Comparison of ENCODE assay signal across 8 mouse cellular contexts in genomic region chr9:21320280-21320618, GRCm38 (mm10). TPM values are rescaled to one million over a fixed set of nuclear protein-coding genes. Genes with fewer than 3 reads are reported as not detected.
DNase-seq lines count a peak whose midpoint lies in the region; ATAC-seq and TF ChIP-seq lines count a peak whose summit lies in the region.

No protein-coding gene starts in this region.

- H3K36me3 ChIP-seq in kidney, embryonic 14.5 days (ENCODE audit: control insufficient read depth, insufficient read depth, low read length), result no peaks in the 10 kb centered on the region
- H3K36me3 ChIP-seq in hindbrain, embryonic 14.5 days (replicated peaks; ENCODE audit: control insufficient read depth, insufficient read depth), result no peaks in the 10 kb centered on the region
- H3K36me3 ChIP-seq in midbrain, embryonic 14.5 days (ENCODE audit: control insufficient read depth, insufficient read depth, low read length), result no peaks in the 10 kb centered on the region

- no peaks in the 10 kb centered on the region for H3K27me3 ChIP-seq in kidney, embryonic 14.5 days (ENCODE audit: control insufficient read depth, insufficient read depth, low read length)
- H3K27me3 ChIP-seq in hindbrain, embryonic 14.5 days (ENCODE audit: control insufficient read depth, insufficient read depth, low read length), result no peaks in the 10 kb centered on the region
- H3K27me3 ChIP-seq in midbrain, embryonic 14.5 days (ENCODE audit: control insufficient read depth, insufficient read depth, low read length), result no peaks in the 10 kb centered on the region

- no peak for TF ChIP-seq CTCF in bone marrow, adult 2 months (IDR thresholded peaks at IDR 0.05; ENCODE audit: control insufficient read depth, insufficient read depth, low read length)

- 25% methylated on average over 4 of the region's 4 CpGs for WGBS in kidney, embryonic 14.5 days
- 19% methylated on average over 4 of the region's 4 CpGs for WGBS in bone marrow, adult 2 months
- WGBS in hindbrain, embryonic 14.5 days, result 27% methylated on average over 4 of the region's 4 CpGs
- WGBS in midbrain, embryonic 14.5 days, result 17% methylated on average over 4 of the region's 4 CpGs

- peak overlapping the region; percentile 65 for H3K4me3 ChIP-seq in kidney, embryonic 14.5 days (ENCODE audit: low read length)
- H3K4me3 ChIP-seq in bone marrow, adult 2 months (replicated peaks; ENCODE audit: control insufficient read depth, low read depth, low read length), result peak overlapping the region; percentile 97
- peak overlapping the region; percentile 63 for H3K4me3 ChIP-seq in hindbrain, embryonic 14.5 days (replicated peaks; ENCODE audit: low read length)
- H3K4me3 ChIP-seq in midbrain, embryonic 14.5 days (replicated peaks; ENCODE audit: low read depth, low read length), result peak overlapping the region; percentile 77

- no peak for DNase-seq in kidney, postnatal 36 days
- DNase-seq in hindbrain, embryonic 14.5 days (ENCODE audit: low spot score), result no peak
- no peak for DNase-seq in midbrain, embryonic 14.5 days
- DNase-seq in urinary bladder, adult 18-20 months (ENCODE audit: low spot score in 2 of 2), result no peak
- no peak for DNase-seq in adrenal gland, postnatal 10 days
- no peak for DNase-seq in gastrocnemius, adult 18-20 months (ENCODE audit: low spot score)

- no peaks in the 10 kb centered on the region for H3K9me3 ChIP-seq in kidney, embryonic 14.5 days (ENCODE audit: control insufficient read depth, low read length)
- no peaks in the 10 kb centered on the region for H3K9me3 ChIP-seq in hindbrain, embryonic 14.5 days (ENCODE audit: control insufficient read depth, low read length)
- no peaks in the 10 kb centered on the region for H3K9me3 ChIP-seq in midbrain, embryonic 14.5 days (ENCODE audit: control insufficient read depth, low read length)

- peaks cover 9% of the 10 kb centered on the region for H3K4me1 ChIP-seq in kidney, embryonic 14.5 days (ENCODE audit: control insufficient read depth, insufficient read depth, low read length)
- peaks cover 13% of the 10 kb centered on the region; the same call in 1 of the 2 replicates for H3K4me1 ChIP-seq in bone marrow, adult 2 months (ENCODE audit: control insufficient read depth, insufficient read depth, low read length)
- H3K4me1 ChIP-seq in hindbrain, embryonic 14.5 days (replicated peaks; ENCODE audit: control insufficient read depth, insufficient read depth, low read length), result peaks cover 20% of the 10 kb centered on the region
- peaks cover 11% of the 10 kb centered on the region for H3K4me1 ChIP-seq in midbrain, embryonic 14.5 days (ENCODE audit: control insufficient read depth, insufficient read depth, low read length)

- 0 out of 2 replicates have a peak overlapping the region, but pooled peaks have one; percentile 61 for H3K9ac ChIP-seq in kidney, embryonic 14.5 days (ENCODE audit: low read depth, low read length)
- peak overlapping the region; percentile 65 for H3K9ac ChIP-seq in hindbrain, embryonic 14.5 days
- H3K9ac ChIP-seq in midbrain, embryonic 14.5 days (replicated peaks; ENCODE audit: low read length), result peak overlapping the region; percentile 77; the same call in 1 of the 2 replicates

- H3K4me2 ChIP-seq in kidney, embryonic 14.5 days (replicated peaks; ENCODE audit: low read depth, low read length), result peak overlapping the region; percentile 67
- peak overlapping the region; percentile 93 for H3K4me2 ChIP-seq in hindbrain, embryonic 14.5 days (replicated peaks)
- H3K4me2 ChIP-seq in midbrain, embryonic 14.5 days (ENCODE audit: low read length), result peak overlapping the region; percentile 93

- peak; percentile 39 for ATAC-seq in kidney, embryonic 14.5 days (ENCODE audit: low FRiP score, low TSS enrichment)
- ATAC-seq in hindbrain, embryonic 14.5 days (ENCODE audit: low FRiP score), result no peak; the same call in none of the 2 replicates
- ATAC-seq in midbrain, embryonic 14.5 days (ENCODE audit: low FRiP score, low TSS enrichment), result 0 out of 2 replicates have a peak, but pooled peaks have one; percentile 4

- H3K27ac ChIP-seq in kidney, embryonic 14.5 days (ENCODE audit: low read depth, low read length), result no peak overlapping the region
- H3K27ac ChIP-seq in bone marrow, adult 2 months (ENCODE audit: control insufficient read depth, insufficient read depth, low read depth, low read length, poor library complexity), result peak overlapping the region; percentile 85
- no peak overlapping the region for H3K27ac ChIP-seq in hindbrain, embryonic 14.5 days
- 0 out of 2 replicates have a peak overlapping the region, but pooled peaks have one; percentile 45 for H3K27ac ChIP-seq in midbrain, embryonic 14.5 days (replicated peaks; ENCODE audit: low read depth, low read length)

- TF ChIP-seq POLR2A in bone marrow, adult 2 months (IDR thresholded peaks at IDR 0.05; ENCODE audit: borderline replicate concordance, control insufficient read depth, low read depth, low read length), result no peak

RNA-seq across cellular contexts. Expression of gene Slc44a2, which starts 0.2 kb away (rescaled TPM):
- polyA plus RNA-seq in kidney, embryonic 14.5 days (2014; fragmentation: Nextera tagmentation; extraction: Ambion mirVana), result 46.2 and 80.5 TPM in 2 replicates
- 57.3 and 106 TPM in 2 replicates for polyA plus RNA-seq in bone marrow, adult 2 months (2011; ENCODE audit: insufficient read depth, insufficient read length, low replicate concordance, missing spikeins)
- 58.4 and 62.3 TPM in 2 replicates for polyA plus RNA-seq in hindbrain, embryonic 14.5 days (2014; fragmentation: Nextera tagmentation; extraction: Ambion mirVana)
- polyA plus RNA-seq in midbrain, embryonic 14.5 days (2014; fragmentation: Nextera tagmentation; extraction: Ambion mirVana), result 49.3 and 67.4 TPM in 2 replicates
- 10 to 100 TPM; 48.3 to 63.4 TPM for total RNA-seq in adrenal gland, postnatal 10 days (2021)
- total RNA-seq in gastrocnemius, adult 18-20 months (2021), result 100 to 1,000 TPM; 159 to 162 TPM

RNA-seq across cellular contexts. Expression of gene Ap1m2, which starts 8.1 kb away (rescaled TPM):
- 33.7 and 36.0 TPM in 2 replicates for polyA plus RNA-seq in kidney, embryonic 14.5 days (2014; fragmentation: Nextera tagmentation; extraction: Ambion mirVana)
- polyA plus RNA-seq in bone marrow, adult 2 months (2011; ENCODE audit: insufficient read depth, insufficient read length, low replicate concordance, missing spikeins), result 1.8 TPM in 1 of 2 replicates, not detected in the other
- 1.8 and 2.2 TPM in 2 replicates for polyA plus RNA-seq in hindbrain, embryonic 14.5 days (2014; fragmentation: Nextera tagmentation; extraction: Ambion mirVana)
- polyA plus RNA-seq in midbrain, embryonic 14.5 days (2014; fragmentation: Nextera tagmentation; extraction: Ambion mirVana), result 0.88 and 1.5 TPM in 2 replicates
- total RNA-seq in adrenal gland, postnatal 10 days (2021), result under 1 TPM in 1 of 2 experiments, not detected in 1; 0.15 TPM
- not detected for total RNA-seq in gastrocnemius, adult 18-20 months (2021)

RNA-seq across cellular contexts. Expression of gene Cdkn2d, which starts 29.0 kb away (rescaled TPM):
- 45.3 and 56.2 TPM in 2 replicates for polyA plus RNA-seq in kidney, embryonic 14.5 days (2014; fragmentation: Nextera tagmentation; extraction: Ambion mirVana)
- 84.1 and 99.0 TPM in 2 replicates for polyA plus RNA-seq in bone marrow, adult 2 months (2011; ENCODE audit: insufficient read depth, insufficient read length, low replicate concordance, missing spikeins)
- 107 and 112 TPM in 2 replicates for polyA plus RNA-seq in hindbrain, embryonic 14.5 days (2014; fragmentation: Nextera tagmentation; extraction: Ambion mirVana)
- 84.9 and 95.7 TPM in 2 replicates for polyA plus RNA-seq in midbrain, embryonic 14.5 days (2014; fragmentation: Nextera tagmentation; extraction: Ambion mirVana)
- total RNA-seq in adrenal gland, postnatal 10 days (2021), result 10 to 100 TPM; 16.8 to 23.8 TPM
- total RNA-seq in gastrocnemius, adult 18-20 months (2021), result 1 to 10 TPM; 8.0 to 8.3 TPM

RNA-seq across cellular contexts. Expression of gene Kri1, which starts 32.5 kb away (rescaled TPM):
- polyA plus RNA-seq in kidney, embryonic 14.5 days (2014; fragmentation: Nextera tagmentation; extraction: Ambion mirVana), result 15.3 and 18.6 TPM in 2 replicates
- 50.1 and 105 TPM in 2 replicates for polyA plus RNA-seq in bone marrow, adult 2 months (2011; ENCODE audit: insufficient read depth, insufficient read length, low replicate concordance, missing spikeins)
- 11.2 and 15.6 TPM in 2 replicates for polyA plus RNA-seq in hindbrain, embryonic 14.5 days (2014; fragmentation: Nextera tagmentation; extraction: Ambion mirVana)
- 12.9 and 16.9 TPM in 2 replicates for polyA plus RNA-seq in midbrain, embryonic 14.5 days (2014; fragmentation: Nextera tagmentation; extraction: Ambion mirVana)
- total RNA-seq in adrenal gland, postnatal 10 days (2021), result 10 to 100 TPM; 28.8 to 38.4 TPM
- 1 to 10 TPM; 8.0 to 9.3 TPM for total RNA-seq in gastrocnemius, adult 18-20 months (2021)

RNA-seq across cellular contexts. Expression of gene Ilf3, which starts 47.4 kb away (rescaled TPM):
- polyA plus RNA-seq in kidney, embryonic 14.5 days (2014; fragmentation: Nextera tagmentation; extraction: Ambion mirVana), result 122 and 235 TPM in 2 replicates
- polyA plus RNA-seq in bone marrow, adult 2 months (2011; ENCODE audit: insufficient read depth, insufficient read length, low replicate concordance, missing spikeins), result 24.2 and 40.1 TPM in 2 replicates
- polyA plus RNA-seq in hindbrain, embryonic 14.5 days (2014; fragmentation: Nextera tagmentation; extraction: Ambion mirVana), result 188 and 201 TPM in 2 replicates
- polyA plus RNA-seq in midbrain, embryonic 14.5 days (2014; fragmentation: Nextera tagmentation; extraction: Ambion mirVana), result 212 and 267 TPM in 2 replicates
- total RNA-seq in adrenal gland, postnatal 10 days (2021), result 10 to 100 TPM; 54.4 to 67.4 TPM
- total RNA-seq in gastrocnemius, adult 18-20 months (2021), result 10 to 100 TPM; 17.3 to 22.2 TPM

Comparison
In these comparisons a context has a peak if more than half of its experiments do, and no peak if none do; other contexts are left out.
1. H3K27ac ChIP-seq: peak in bone marrow, adult 2 months (single experiment) and midbrain, embryonic 14.5 days (single experiment); none in kidney, embryonic 14.5 days (single experiment) and hindbrain, embryonic 14.5 days (single experiment).
2. RNA of gene Ap1m2, which starts 8.1 kb away (polyA plus RNA-seq): 33.7 to 36.0 TPM in kidney, embryonic 14.5 days; 1.8 to 2.2 TPM in hindbrain, embryonic 14.5 days, 1.8 TPM in bone marrow, adult 2 months and 0.88 to 1.5 TPM in midbrain, embryonic 14.5 days; every median in the first group is over 10 times any median in the second.
3. Peak in every context shown above with its lines, with median percentiles within 50 percentile points of each other: H3K4me2 ChIP-seq, H3K4me3 ChIP-seq and H3K9ac ChIP-seq.